Mouse (Mus musculus) heart, embryonic 16.5 days (tissue): Measurements from ENCODE around the gene Thumpd2. TPM values are rescaled to one million over a fixed set of nuclear protein-coding genes. Genes with fewer than 3 reads are reported as not detected.

Experiments used
- ATAC-seq: fragments of 200-750 bp; cut with Nextera tagmentation; replicated peaks from 2 replicates; pipeline ENCODE4 v1.8.0; 2017; ENCODE audit warnings: moderate number of reproducible peaks; ENCODE audit not compliant: insufficient read depth, low FRiP score; ENCODE audit errors: extremely low read depth
- H3K27ac ChIP-seq: fragments of 300-500 bp; sonication (generic); 2 replicates; pipeline ENCODE4 v1.5.1; 2014; ENCODE audit warnings: mild to moderate bottlenecking, low read length, control low read depth, moderate library complexity
- H3K27me3 ChIP-seq: fragments of 300-500 bp; sonication (generic); 2 replicates; pipeline ENCODE4 v1.6.1; 2014; ENCODE audit warnings: low read length, mixed read lengths; ENCODE audit not compliant: control insufficient read depth, insufficient read depth
- H3K36me3 ChIP-seq: fragments of 300-500 bp; sonication (generic); 2 replicates; pipeline ENCODE4 v1.6.1; 2014; ENCODE audit not compliant: control insufficient read depth, insufficient read depth
- H3K4me1 ChIP-seq: fragments of 300-500 bp; sonication (generic); 2 replicates; pipeline ENCODE4 v1.6.1; 2014; ENCODE audit warnings: low read length, mixed read lengths; ENCODE audit not compliant: control insufficient read depth, insufficient read depth
- H3K4me2 ChIP-seq: fragments of 300-500 bp; sonication (generic); 2 replicates; pipeline ENCODE4 v1.6.1; 2014; ENCODE audit warnings: low read depth, mild to moderate bottlenecking, control low read depth, low read length
- H3K4me3 ChIP-seq: fragments of 300-500 bp; sonication (generic); 2 replicates; pipeline ENCODE4 v1.5.1; 2014; ENCODE audit warnings: mild to moderate bottlenecking, control low read depth, low read length
- H3K9ac ChIP-seq: fragments of 300-500 bp; sonication (generic); 2 replicates; pipeline ENCODE4 v1.6.1; 2014; ENCODE audit warnings: low read length, control low read depth
- H3K9me3 ChIP-seq: fragments of 300-500 bp; sonication (generic); replicated peaks from 2 replicates; pipeline ENCODE4 v1.6.1; 2016; ENCODE audit warnings: low read length; ENCODE audit not compliant: control insufficient read depth
- WGBS: fragments of 180-500 bp; shearing (Covaris S2); extraction: QIAGEN DNeasy Blood & Tissue Kit; methylation state at CpG from one replicate; pipeline ENCODE4 v1.1.7; 2014; 5-methylcytosine and 5-hydroxymethylcytosine counted together
- polyA plus RNA-seq: library from polyadenylated mRNA; unstranded; fragments of >200 nt; fragmentation: Nextera tagmentation; extraction: Ambion mirVana; gene quantifications from 2 replicates; pipeline ENCODE4 v1.2.1, GENCODE M21; 2015

The Thumpd2 gene
- polyA plus RNA-seq, 1 experiment from 2014 or later: 9.1 TPM

DNA sequence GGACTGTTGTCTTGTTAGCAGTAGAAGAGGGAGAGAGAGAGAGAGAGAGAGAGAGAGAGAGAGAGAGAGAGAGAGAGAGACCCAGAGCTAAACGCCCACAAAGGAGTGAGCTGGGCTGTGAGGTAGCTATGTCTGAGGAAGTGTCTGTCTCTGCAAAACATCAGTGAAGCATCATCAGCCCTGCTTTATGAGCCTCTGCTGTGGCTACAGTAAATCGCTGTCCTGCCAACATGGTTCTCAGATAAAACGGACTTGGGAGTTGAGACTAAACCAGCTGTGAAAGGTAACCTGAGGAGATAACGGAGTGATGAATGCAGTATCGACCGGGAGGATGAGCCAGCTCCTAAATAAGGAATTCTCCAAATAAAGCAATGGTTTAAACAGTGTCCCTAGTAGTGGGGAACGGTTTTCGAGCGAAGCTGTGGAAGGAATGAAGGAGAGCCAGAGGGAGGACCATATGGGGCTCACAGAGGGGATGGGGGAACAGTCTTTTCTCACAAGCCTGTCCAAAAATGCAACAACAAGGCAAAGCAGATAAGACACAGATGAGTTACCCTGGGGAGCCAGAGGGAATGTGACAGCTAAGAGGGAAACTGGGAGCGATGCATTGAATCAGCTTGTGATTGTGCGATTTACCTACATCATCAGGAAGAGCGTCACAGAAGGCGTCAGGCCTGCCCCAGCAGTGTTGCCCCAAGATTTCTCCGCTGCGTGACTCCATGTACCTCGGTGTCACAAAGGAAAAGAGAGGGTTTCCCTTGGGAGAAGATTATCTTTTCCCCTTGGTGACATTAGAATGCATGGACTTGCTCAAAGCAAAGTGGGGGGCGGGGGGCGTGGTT, 53.8 kb downstream of the Thumpd2 start:
- Histone ChIP-seq H3K4me3 (no peak overlapping the region), H3K36me3 (no peaks in the 10 kb centered on the region), H3K4me1 (peaks cover 13% of the 10 kb centered on the region; the same call in 1 of the 2 replicates), H3K9me3 (no peaks in the 10 kb centered on the region), H3K9ac (no peak overlapping the region), H3K27ac (peak overlapping the region; percentile 29; the same call in 1 of the 2 replicates), H3K4me2 (no peak overlapping the region), H3K27me3 (no peaks in the 10 kb centered on the region)
- WGBS: 42% methylated on average over 18 of the region's 18 CpGs
- ATAC-seq: 0 out of 2 replicates have a peak, but pooled peaks have one; percentile 30

DNA sequence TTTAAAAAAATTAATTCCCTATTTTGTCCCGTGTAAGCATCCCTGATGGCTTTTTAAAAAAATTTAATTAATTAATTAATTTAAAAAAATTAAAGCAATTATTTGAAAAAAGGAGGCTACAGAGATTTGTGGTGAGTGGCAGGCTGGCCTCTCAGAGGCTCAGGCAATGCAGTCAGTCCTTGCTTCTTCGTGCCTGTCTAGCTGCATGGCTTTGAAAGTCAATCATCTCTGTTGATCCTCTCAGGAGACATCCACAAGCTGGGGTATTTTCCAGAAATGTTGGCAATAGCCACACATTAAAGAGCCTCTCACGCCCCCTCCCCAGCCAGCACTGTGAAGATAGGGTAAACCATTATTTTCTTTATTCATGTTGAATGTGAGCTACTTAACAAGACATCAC, 54.7 kb downstream of the Thumpd2 start:
- Histone ChIP-seq H3K9me3 (no peaks in the 10 kb centered on the region), H3K9ac (no peak overlapping the region), H3K27ac (no peak overlapping the region), H3K36me3 (no peaks in the 10 kb centered on the region), H3K4me2 (no peak overlapping the region), H3K27me3 (no peaks in the 10 kb centered on the region), H3K4me3 (no peak overlapping the region), H3K4me1 (peaks cover 18% of the 10 kb centered on the region)
- 63% methylated on average over 3 of the region's 3 CpGs for WGBS
- ATAC-seq: no peak

DNA sequence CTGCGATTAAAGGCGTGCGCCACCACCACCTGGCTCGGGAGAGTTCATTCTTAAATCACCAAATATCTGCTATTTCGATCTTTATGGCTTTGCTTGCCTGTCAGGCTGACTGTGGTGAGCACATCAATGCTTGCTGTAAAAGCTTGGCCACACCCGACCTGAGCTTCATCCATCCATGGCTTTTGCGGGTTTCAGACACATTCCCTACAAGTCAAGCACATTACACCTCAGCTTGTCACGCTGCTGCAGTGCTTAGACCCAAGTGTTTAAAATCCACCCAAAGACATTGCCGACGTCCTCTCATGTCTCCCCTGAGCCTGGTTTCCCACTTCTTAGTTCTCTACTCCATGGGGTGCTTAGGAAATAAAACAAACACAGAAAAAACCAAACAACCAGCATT, 55.8 kb downstream of the Thumpd2 start:
- Histone ChIP-seq H3K9me3 (no peaks in the 10 kb centered on the region), H3K4me3 (no peak overlapping the region), H3K9ac (no peak overlapping the region), H3K27me3 (no peaks in the 10 kb centered on the region), H3K27ac (no peak overlapping the region), H3K4me1 (peaks cover 27% of the 10 kb centered on the region), H3K36me3 (no peaks in the 10 kb centered on the region), H3K4me2 (no peak overlapping the region)
- ATAC-seq: no peak
- WGBS: 79% methylated on average over 10 of the region's 10 CpGs

DNA sequence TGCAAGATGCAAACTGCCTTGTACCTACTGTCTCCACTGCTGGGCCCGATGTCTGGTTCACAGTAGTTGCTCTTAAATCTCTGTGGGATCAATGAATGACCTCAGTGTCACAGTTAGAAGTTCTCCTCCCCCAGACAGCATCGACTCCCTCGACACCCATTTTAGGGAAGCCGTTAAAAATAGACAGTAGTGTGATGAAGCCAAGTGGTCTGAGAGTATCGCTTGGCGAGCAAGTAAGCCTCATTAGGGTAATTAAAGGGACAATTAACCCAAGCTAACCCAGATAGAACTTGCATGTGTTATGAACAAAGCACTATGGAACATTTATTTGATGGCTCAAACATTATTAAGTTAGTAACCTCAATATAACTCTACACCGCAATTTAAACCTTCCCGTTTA, 59.6 kb downstream of the Thumpd2 start:
- peak overlapping the region; percentile 2; the same call in 1 of the 2 replicates for H3K27ac ChIP-seq
- no peak overlapping the region; the same call in 1 of the 2 replicates for H3K9ac ChIP-seq
- H3K9me3 ChIP-seq: no peaks in the 10 kb centered on the region
- H3K27me3 ChIP-seq: no peaks in the 10 kb centered on the region
- H3K4me1 ChIP-seq: peaks cover 24% of the 10 kb centered on the region
- no peak overlapping the region for H3K4me3 ChIP-seq
- H3K4me2 ChIP-seq: peak overlapping the region; percentile 8; the same call in 1 of the 2 replicates
- ATAC-seq: no peak
- H3K36me3 ChIP-seq: no peaks in the 10 kb centered on the region
- 47% methylated on average over 8 of the region's 8 CpGs for WGBS

DNA sequence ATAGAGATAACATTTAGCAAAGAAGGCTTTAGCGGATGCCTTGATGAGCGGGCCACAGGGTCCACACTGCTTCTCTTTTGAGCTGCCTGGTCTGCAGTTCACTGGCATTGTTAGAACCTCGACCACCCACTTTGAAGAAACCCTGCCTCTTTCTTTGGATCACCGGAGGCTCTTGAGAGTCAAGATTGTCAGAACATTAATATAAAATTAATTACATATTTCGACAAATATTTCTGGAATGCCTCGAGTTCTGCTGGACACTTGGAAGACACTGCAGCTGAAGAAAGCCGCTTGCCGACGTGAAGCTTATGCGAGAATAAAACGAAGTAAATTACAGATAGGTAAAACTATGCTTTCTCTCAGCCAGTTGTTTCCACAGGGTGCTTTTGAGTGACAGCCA, 60.4 kb downstream of the Thumpd2 start:
- no peak overlapping the region for H3K27ac ChIP-seq
- no peak overlapping the region for H3K4me2 ChIP-seq
- H3K27me3 ChIP-seq: no peaks in the 10 kb centered on the region
- WGBS: 51% methylated on average over 11 of the region's 11 CpGs
- no peak overlapping the region for H3K4me3 ChIP-seq
- H3K4me1 ChIP-seq: peaks cover 19% of the 10 kb centered on the region
- no peaks in the 10 kb centered on the region for H3K36me3 ChIP-seq
- no peak for ATAC-seq
- H3K9ac ChIP-seq: no peak overlapping the region
- H3K9me3 ChIP-seq: no peaks in the 10 kb centered on the region

DNA sequence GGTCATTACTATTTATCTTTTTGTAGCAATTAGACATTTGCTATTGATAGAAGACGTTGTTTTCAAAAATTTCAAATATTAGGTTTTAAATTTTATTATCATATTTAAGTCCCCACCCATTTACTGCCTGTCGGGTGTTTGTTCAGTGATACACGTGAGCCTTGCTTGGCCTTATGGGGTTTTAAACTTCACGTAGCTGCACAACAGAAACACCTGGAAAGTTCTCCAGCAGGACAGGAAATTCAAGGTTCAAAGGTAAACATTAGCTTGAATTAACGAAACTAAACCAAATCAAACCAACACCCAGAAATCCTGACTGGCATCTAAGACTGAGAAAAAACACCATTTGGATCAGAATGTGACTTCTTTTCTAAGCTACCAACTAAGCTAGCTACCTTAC, 62.8 kb downstream of the Thumpd2 start:
- no peaks in the 10 kb centered on the region for H3K27me3 ChIP-seq
- no peak overlapping the region for H3K4me3 ChIP-seq
- no peak for ATAC-seq
- no peaks in the 10 kb centered on the region for H3K9me3 ChIP-seq
- WGBS: 83% methylated on average over 5 of the region's 5 CpGs
- no peak overlapping the region for H3K9ac ChIP-seq
- H3K4me2 ChIP-seq: no peak overlapping the region
- H3K27ac ChIP-seq: no peak overlapping the region
- no peaks in the 10 kb centered on the region for H3K36me3 ChIP-seq
- peaks cover 17% of the 10 kb centered on the region for H3K4me1 ChIP-seq

DNA sequence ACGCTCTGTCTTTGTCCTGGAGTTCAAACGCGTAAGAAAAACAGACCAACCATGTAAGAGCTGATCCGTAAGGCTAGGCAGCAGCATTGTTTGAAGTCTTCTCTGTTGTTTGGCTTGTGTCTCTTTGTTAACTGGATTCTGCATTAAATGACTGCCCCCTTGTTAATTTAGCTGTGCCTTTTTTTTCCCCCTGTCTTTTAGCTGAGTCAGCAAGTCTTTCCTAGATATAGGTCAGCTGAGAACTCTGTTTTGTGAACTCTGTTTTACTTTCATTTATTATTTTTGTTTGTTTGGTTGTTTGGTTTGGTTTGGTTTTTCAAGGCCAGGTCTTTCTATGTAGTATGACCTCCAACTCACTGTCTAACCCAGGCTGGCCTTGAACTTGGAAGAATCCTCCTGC, 63.2 kb downstream of the Thumpd2 start:
- H3K36me3 ChIP-seq: no peaks in the 10 kb centered on the region
- peaks cover 17% of the 10 kb centered on the region for H3K4me1 ChIP-seq
- H3K9ac ChIP-seq: no peak overlapping the region
- WGBS: 97% methylated on average over 4 of the region's 4 CpGs
- H3K4me2 ChIP-seq: no peak overlapping the region
- no peaks in the 10 kb centered on the region for H3K9me3 ChIP-seq
- no peak for ATAC-seq
- no peak overlapping the region for H3K4me3 ChIP-seq
- no peaks in the 10 kb centered on the region for H3K27me3 ChIP-seq
- no peak overlapping the region for H3K27ac ChIP-seq

DNA sequence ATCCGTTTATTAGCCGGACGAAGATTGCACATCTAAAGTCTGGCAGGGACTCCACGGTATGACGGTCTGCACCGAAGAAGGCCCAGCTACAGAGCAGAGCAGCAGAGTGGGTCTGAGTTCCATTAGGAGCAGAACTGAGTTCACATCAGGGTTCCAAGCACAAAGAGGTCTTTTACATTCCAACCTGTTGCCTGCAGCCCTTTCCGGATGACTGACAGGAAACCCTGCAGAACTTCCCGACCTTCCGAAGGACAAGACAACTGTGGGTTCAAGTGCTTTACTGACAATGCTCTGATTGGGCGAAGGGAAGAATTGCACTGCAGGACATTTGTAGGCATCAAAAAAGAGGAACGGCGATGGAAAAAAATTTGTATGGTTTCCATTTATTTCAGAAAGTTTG, 63.9 kb downstream of the Thumpd2 start:
- no peak for ATAC-seq
- Histone ChIP-seq H3K9me3 (peaks cover 2% of the 10 kb centered on the region), H3K27me3 (no peaks in the 10 kb centered on the region), H3K9ac (no peak overlapping the region), H3K4me3 (no peak overlapping the region), H3K4me2 (no peak overlapping the region), H3K4me1 (peaks cover 17% of the 10 kb centered on the region), H3K27ac (no peak overlapping the region), H3K36me3 (peaks cover 2% of the 10 kb centered on the region; the same call in 1 of the 2 replicates)
- WGBS: 81% methylated on average over 12 of the region's 12 CpGs

DNA sequence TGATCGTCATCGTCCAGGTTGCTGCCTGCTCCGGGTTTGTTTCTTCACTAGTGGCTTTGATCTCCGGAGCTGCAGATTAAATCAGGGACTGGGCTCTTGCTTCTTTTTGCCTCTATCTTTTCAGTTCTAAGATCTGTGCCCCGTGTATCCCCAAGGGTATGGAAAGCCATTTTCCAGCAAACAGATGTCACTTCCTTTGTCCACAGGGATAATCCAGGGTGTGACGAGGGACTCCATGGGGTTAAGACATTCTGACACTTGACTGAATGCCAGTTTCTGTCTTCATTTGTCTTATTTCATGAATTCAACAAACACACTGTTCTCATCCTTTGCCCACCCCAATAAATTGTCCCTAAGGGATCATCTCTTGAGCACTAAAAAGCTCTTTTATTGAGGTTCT, 65.9 kb downstream of the Thumpd2 start:
- H3K27me3 ChIP-seq: no peaks in the 10 kb centered on the region
- ATAC-seq: no peak
- H3K4me2 ChIP-seq: no peak overlapping the region
- H3K4me3 ChIP-seq: no peak overlapping the region
- peaks cover 3% of the 10 kb centered on the region for H3K9me3 ChIP-seq
- WGBS: 58% methylated on average over 6 of the region's 6 CpGs
- H3K9ac ChIP-seq: no peak overlapping the region
- H3K36me3 ChIP-seq: peaks cover 2% of the 10 kb centered on the region; the same call in 1 of the 2 replicates
- H3K27ac ChIP-seq: no peak overlapping the region
- 0 out of 2 replicates have a peak, but pooled peaks cover 3% of the 10 kb centered on the region for H3K4me1 ChIP-seq
